Comparison of ENCODE assay signal across 10 mouse cellular contexts in the genomic region with DNA sequence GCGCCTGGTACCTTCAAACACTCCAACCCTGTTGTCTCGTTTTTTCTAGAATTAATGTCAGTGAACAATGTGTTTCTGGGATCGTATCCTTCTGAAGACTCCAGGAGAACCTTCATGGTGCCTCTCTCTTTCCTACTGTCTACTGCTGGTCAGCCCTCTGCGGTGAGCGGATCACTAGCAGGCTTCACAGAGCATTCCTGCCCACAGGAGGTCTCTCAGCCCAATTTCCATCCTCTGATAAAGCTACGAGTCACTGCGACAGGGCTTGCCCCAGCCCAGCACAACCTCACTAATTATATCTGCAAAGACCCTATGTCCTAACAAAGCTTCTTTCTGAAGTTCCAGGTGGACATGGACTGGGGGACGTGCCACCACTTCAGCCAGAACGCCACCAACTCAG.
DNase-seq lines count a peak whose midpoint lies in the region; ATAC-seq and TF ChIP-seq lines count a peak whose summit lies in the region.
"Had no signal": no experiment of that assay in that cellular context is flagged by ENCODE, and none has a peak within 500 bp of the region (broad histone marks: within the 10 kb centered on the region; RNA-seq: fewer than 3 reads in every experiment).

No protein-coding gene starts in this region.

- no peak overlapping the region for H3K4me3 ChIP-seq in forebrain, embryonic 10.5 days
- H3K4me3 ChIP-seq in forebrain, embryonic 13.5 days = no peak overlapping the region
- H3K4me3 ChIP-seq in kidney, embryonic 15.5 days (replicated peaks) = no peak overlapping the region
- no peak overlapping the region for H3K4me3 ChIP-seq in ES-E14 (ENCODE audit: insufficient read depth in 1 of 2, low read depth in 1 of 2, low read length in 2 of 2, poor library complexity in 1 of 2, severe bottlenecking in 1 of 2)
- no peak overlapping the region for H3K4me3 ChIP-seq in intestine, postnatal 0 days (ENCODE audit: low read depth, low read length)

- H3K4me1 ChIP-seq in forebrain, embryonic 10.5 days = peaks cover 90% of the 10 kb centered on the region
- peaks cover 80% of the 10 kb centered on the region for H3K4me1 ChIP-seq in forebrain, embryonic 13.5 days
- peaks cover 77% of the 10 kb centered on the region for H3K4me1 ChIP-seq in kidney, embryonic 15.5 days
- H3K4me1 ChIP-seq in ES-E14 (ENCODE audit: control insufficient read depth in 2 of 2, insufficient read depth in 2 of 2, low read length in 2 of 2, poor library complexity in 1 of 2) = peaks cover 35 to 45% of the 10 kb centered on the region in 2 experiments
- H3K4me1 ChIP-seq in intestine, postnatal 0 days (replicated peaks; ENCODE audit: control insufficient read depth, insufficient read depth, low read length) = peaks cover 30% of the 10 kb centered on the region

- 69% methylated on average over 9 of the region's 9 CpGs for WGBS in forebrain, embryonic 10.5 days
- WGBS in forebrain, embryonic 13.5 days = 73% methylated on average over 9 of the region's 9 CpGs
- 81% methylated on average over 9 of the region's 9 CpGs for WGBS in kidney, embryonic 15.5 days
- 81% methylated on average over 9 of the region's 9 CpGs for WGBS in intestine, postnatal 0 days

- no peak for DNase-seq in forebrain, embryonic 10.5 days (ENCODE audit: extremely low spot score, low spot score)
- no peak for DNase-seq in kidney, postnatal 10 days
- DNase-seq in ES-E14 (ENCODE audit: low read depth, low spot score) = no peak
- DNase-seq in c-Kit-positive CD71-positive TER-119-positive erythroid progenitor cells, embryonic 14.5 days (ENCODE audit: low spot score) = no peak
- DNase-seq in frontal cortex, postnatal 10 days (ENCODE audit: low spot score in 2 of 2) = no peak
- DNase-seq: adrenal gland, postnatal 25 days; cerebellum, adult 8-10 months had no signal

- H3K4me2 ChIP-seq in forebrain, embryonic 13.5 days = no peak overlapping the region
- no peak overlapping the region for H3K4me2 ChIP-seq in kidney, embryonic 15.5 days
- no peak overlapping the region for H3K4me2 ChIP-seq in intestine, postnatal 0 days (replicated peaks; ENCODE audit: low read depth)

- H3K27ac ChIP-seq in forebrain, embryonic 10.5 days = peak overlapping the region; percentile 81
- no peak overlapping the region for H3K27ac ChIP-seq in forebrain, embryonic 13.5 days
- peak overlapping the region; percentile 91 for H3K27ac ChIP-seq in kidney, embryonic 15.5 days
- H3K27ac ChIP-seq in ES-E14 (ENCODE audit: insufficient read depth, low read depth, low read length, poor library complexity, severe bottlenecking) = peak overlapping the region; percentile 32; the same call in 1 of the 2 replicates
- 0 out of 2 replicates have a peak overlapping the region, but pooled peaks have one; percentile 30 for H3K27ac ChIP-seq in intestine, postnatal 0 days (ENCODE audit: low read depth, low read length)

- in situ Hi-C loops in ES-E14 (cut with MboI; ENCODE audit: low sequenced_read_pairs in 2 of 2, unreplicated experiment in 2 of 2) = no loop called here

- no peaks in the 10 kb centered on the region for H3K27me3 ChIP-seq in forebrain, embryonic 10.5 days (ENCODE audit: poor library complexity, severe bottlenecking)
- no peaks in the 10 kb centered on the region for H3K27me3 ChIP-seq in forebrain, embryonic 13.5 days
- no peaks in the 10 kb centered on the region for H3K27me3 ChIP-seq in kidney, embryonic 15.5 days
- H3K27me3 ChIP-seq in intestine, postnatal 0 days (replicated peaks; ENCODE audit: control insufficient read depth, insufficient read depth, low read length) = no peaks in the 10 kb centered on the region

- no peak for ATAC-seq in forebrain, embryonic 13.5 days
- ATAC-seq in kidney, embryonic 15.5 days (replicated peaks; ENCODE audit: low FRiP score) = no peak
- ATAC-seq in intestine, postnatal 0 days = no peak

- no peak for TF ChIP-seq CTCF in intestine, postnatal 0 days (IDR thresholded peaks at IDR 0.05; ENCODE audit: low read depth)

- H3K9ac ChIP-seq in forebrain, embryonic 13.5 days = no peak overlapping the region
- no peak overlapping the region for H3K9ac ChIP-seq in kidney, embryonic 15.5 days
- H3K9ac ChIP-seq in ES-E14 (ENCODE audit: insufficient read depth, low read depth, low read length, poor library complexity, severe bottlenecking) = 0 out of 2 replicates have a peak overlapping the region, but pooled peaks have one; percentile 31
- no peak overlapping the region for H3K9ac ChIP-seq in intestine, postnatal 0 days (ENCODE audit: low read depth, low read length)

- peaks cover 58% of the 10 kb centered on the region for H3K36me3 ChIP-seq in forebrain, embryonic 10.5 days (replicated peaks)
- H3K36me3 ChIP-seq in forebrain, embryonic 13.5 days (ENCODE audit: poor library complexity, severe bottlenecking) = no peaks in the 10 kb centered on the region
- peaks cover 9% of the 10 kb centered on the region; the same call in 1 of the 2 replicates for H3K36me3 ChIP-seq in kidney, embryonic 15.5 days
- H3K36me3 ChIP-seq in ES-E14 (ENCODE audit: control insufficient read depth, insufficient read depth, low read length, poor library complexity, severe bottlenecking) = no peaks in the 10 kb centered on the region; the same call in 1 of the 2 replicates
- H3K36me3 ChIP-seq in intestine, postnatal 0 days (ENCODE audit: control insufficient read depth, insufficient read depth) = no peaks in the 10 kb centered on the region; the same call in 1 of the 2 replicates

- no peaks in the 10 kb centered on the region for H3K9me3 ChIP-seq in forebrain, embryonic 10.5 days
- H3K9me3 ChIP-seq in forebrain, embryonic 13.5 days (replicated peaks) = no peaks in the 10 kb centered on the region
- H3K9me3 ChIP-seq in kidney, embryonic 15.5 days (replicated peaks) = no peaks in the 10 kb centered on the region
- no peaks in the 10 kb centered on the region for H3K9me3 ChIP-seq in ES-E14 (ENCODE audit: control insufficient read depth, insufficient read depth, low read depth, low read length)
- H3K9me3 ChIP-seq in intestine, postnatal 0 days (ENCODE audit: control insufficient read depth) = no peaks in the 10 kb centered on the region

TF ChIP-seq in ES-E14, 5 proteins besides CTCF, POLR2A, EP300 and RAD21:
- TF ChIP-seq CHD2 (IDR thresholded peaks at IDR 0.05; ENCODE audit: low read depth, low read length) (no peak), HCFC1 (IDR thresholded peaks at IDR 0.05; ENCODE audit: borderline replicate concordance, insufficient read depth, low read length) (no peak)
